Mouse (Mus musculus): ENCODE data around the gene Ak2.

DNA sequence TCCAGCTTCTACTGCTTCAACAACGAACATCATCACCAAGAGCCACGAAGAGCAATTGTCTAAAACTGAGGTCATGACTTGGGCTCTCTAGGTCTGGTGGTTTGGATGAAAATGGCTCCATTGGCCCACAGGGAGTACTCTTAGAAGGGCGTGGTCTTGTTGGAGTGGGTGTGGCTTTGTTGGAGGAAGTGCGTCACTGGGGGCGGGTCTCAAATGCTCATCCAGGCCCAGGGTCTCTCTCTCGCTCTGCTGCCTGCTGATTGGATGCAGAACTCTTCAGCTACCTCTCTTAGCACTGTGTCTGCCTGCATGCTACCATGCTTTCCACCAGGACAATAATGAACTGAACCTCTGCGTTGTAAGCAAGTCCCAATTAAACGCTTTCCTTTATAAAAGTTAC lies 17.1 kb upstream of the Ak2 start:
- no peak for TF ChIP-seq CTCF (IDR thresholded peaks at IDR 0.05; ENCODE audit: borderline replicate concordance, extremely low read depth, insufficient read depth, insufficient read length)
- TF ChIP-seq POLR2A (IDR thresholded peaks at IDR 0.05; ENCODE audit: borderline replicate concordance, extremely low read depth, insufficient read depth, insufficient read length, poor library complexity, severe bottlenecking): no peak

Measured in brain, embryonic 14.5 days (tissue).